Mouse (Mus musculus) liver, embryonic 13.5 days (tissue): ENCODE measurements around the gene Kcnq2. TPM values are rescaled to one million over a fixed set of nuclear protein-coding genes. Genes with fewer than 3 reads are reported as not detected.
A peak's percentile ranks its signal among the peaks of the same experiment; 100 is the strongest.

Source experiments
- ATAC-seq: fragments of 200-750 bp; cut with Nextera tagmentation; 2 replicates; pipeline ENCODE4 v1.8.0; 2017; ENCODE audit warnings: low read depth, mild to moderate bottlenecking, moderate number of reproducible peaks, moderate library complexity
- DNase-seq: peaks from one replicate; pipeline ENCODE4 v3.0.0; 2022
- H3K27ac ChIP-seq: fragments of 300-500 bp; sonication (generic); 2 replicates; pipeline ENCODE4 v1.5.1; 2015; ENCODE audit warnings: moderate library complexity, mild to moderate bottlenecking, inconsistent platforms
- H3K27me3 ChIP-seq: fragments of 300-500 bp; sonication (generic); 2 replicates; pipeline ENCODE4 v1.6.1; 2015; ENCODE audit warnings: mild to moderate bottlenecking, inconsistent platforms
- H3K36me3 ChIP-seq: fragments of 300-500 bp; sonication (generic); 2 replicates; pipeline ENCODE4 v1.6.1; 2015; ENCODE audit warnings: mild to moderate bottlenecking, inconsistent platforms
- H3K4me1 ChIP-seq: fragments of 300-500 bp; sonication (generic); replicated peaks from 2 replicates; pipeline ENCODE4 v1.6.1; 2015; ENCODE audit warnings: inconsistent platforms
- H3K4me2 ChIP-seq: fragments of 300-500 bp; sonication (generic); 2 replicates; pipeline ENCODE4 v1.6.1; 2015; ENCODE audit warnings: inconsistent platforms, mild to moderate bottlenecking, moderate library complexity
- H3K4me3 ChIP-seq: fragments of 300-500 bp; sonication (generic); replicated peaks from 2 replicates; pipeline ENCODE4 v1.5.1; 2015; ENCODE audit warnings: mild to moderate bottlenecking, inconsistent platforms
- H3K9ac ChIP-seq: fragments of 300-500 bp; sonication (generic); 2 replicates; pipeline ENCODE4 v1.6.1; 2015; ENCODE audit warnings: mild to moderate bottlenecking, inconsistent platforms
- H3K9me3 ChIP-seq: fragments of 300-500 bp; sonication (generic); replicated peaks from 2 replicates; pipeline ENCODE4 v1.6.1; 2016; ENCODE audit warnings: inconsistent platforms
- WGBS: fragments of 180-500 bp; shearing (Covaris S2); methylation state at CpG from one replicate; pipeline ENCODE4 v1.1.7; 2015; ENCODE audit not compliant: insufficient replicate concordance; 5-methylcytosine and 5-hydroxymethylcytosine counted together
- polyA plus RNA-seq: library from polyadenylated mRNA; unstranded; fragments of >200 nt; fragmentation: Nextera tagmentation; extraction: Ambion mirVana; gene quantifications from 2 replicates; pipeline ENCODE4 v1.2.1, GENCODE M21; 2015

The Kcnq2 gene
- polyA plus RNA-seq, 1 experiment from 2014 or later = 0.20 TPM

GRCm38 (mm10) chr2:181065827-181066226 lies 69.3 kb downstream of the Kcnq2 start:
- H3K36me3 ChIP-seq = no peaks in the 10 kb centered on the region
- DNase-seq (no peak), ATAC-seq (no peak)
- 0 out of 2 replicates have a peak, but pooled peaks cover 9% of the 10 kb centered on the region for H3K27me3 ChIP-seq
- WGBS = 38% methylated on average over 4 of the region's 4 CpGs
- no peak overlapping the region for H3K9ac ChIP-seq
- H3K9me3 ChIP-seq = no peaks in the 10 kb centered on the region
- no peak overlapping the region for H3K27ac ChIP-seq
- H3K4me1 ChIP-seq = no peaks in the 10 kb centered on the region
- H3K4me2 ChIP-seq = no peak overlapping the region
- H3K4me3 ChIP-seq = no peak overlapping the region

GRCm38 (mm10) chr2:181060127-181060526 lies 75.0 kb downstream of the Kcnq2 start:
- ATAC-seq = peak; percentile 41; the same call in 1 of the 2 replicates
- H3K4me3 ChIP-seq = no peak overlapping the region
- no peaks in the 10 kb centered on the region for H3K36me3 ChIP-seq
- H3K4me2 ChIP-seq = no peak overlapping the region
- H3K27me3 ChIP-seq = 0 out of 2 replicates have a peak, but pooled peaks cover 5% of the 10 kb centered on the region
- WGBS = 17% methylated on average over 5 of the region's 5 CpGs
- no peaks in the 10 kb centered on the region for H3K4me1 ChIP-seq
- no peaks in the 10 kb centered on the region for H3K9me3 ChIP-seq
- no peak overlapping the region for H3K27ac ChIP-seq
- no peak overlapping the region for H3K9ac ChIP-seq
- peak; percentile 29 for DNase-seq

GRCm38 (mm10) chr2:181058193-181058592 lies 76.9 kb downstream of the Kcnq2 start:
- Histone ChIP-seq H3K27me3 (0 out of 2 replicates have a peak, but pooled peaks cover 5% of the 10 kb centered on the region), H3K4me1 (no peaks in the 10 kb centered on the region), H3K9me3 (no peaks in the 10 kb centered on the region), H3K4me2 (no peak overlapping the region), H3K9ac (no peak overlapping the region), H3K27ac (no peak overlapping the region), H3K36me3 (no peaks in the 10 kb centered on the region), H3K4me3 (no peak overlapping the region)
- no peak for ATAC-seq
- WGBS = 29% methylated on average over 3 of the region's 3 CpGs
- DNase-seq = no peak

DNA sequence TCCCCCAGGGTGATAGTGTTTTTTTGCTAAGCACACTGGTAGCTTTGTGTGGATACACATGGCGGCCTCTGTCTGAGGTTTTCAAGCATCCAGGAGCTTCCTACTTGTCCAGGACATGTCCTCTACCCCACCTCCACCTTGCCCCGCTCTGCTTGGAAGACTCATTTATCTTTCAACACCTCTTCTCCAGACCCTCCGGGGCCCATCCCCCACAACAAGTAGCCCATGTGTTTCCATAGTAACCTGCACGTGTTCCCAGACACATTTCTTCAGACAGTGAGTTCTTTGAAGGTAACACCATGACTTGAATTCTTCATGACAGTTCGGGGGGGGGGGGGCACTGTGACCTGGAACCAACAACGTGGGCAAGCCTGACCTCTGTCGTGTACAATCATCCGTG lies 77.8 kb downstream of the Kcnq2 start:
- ATAC-seq = no peak

DNA sequence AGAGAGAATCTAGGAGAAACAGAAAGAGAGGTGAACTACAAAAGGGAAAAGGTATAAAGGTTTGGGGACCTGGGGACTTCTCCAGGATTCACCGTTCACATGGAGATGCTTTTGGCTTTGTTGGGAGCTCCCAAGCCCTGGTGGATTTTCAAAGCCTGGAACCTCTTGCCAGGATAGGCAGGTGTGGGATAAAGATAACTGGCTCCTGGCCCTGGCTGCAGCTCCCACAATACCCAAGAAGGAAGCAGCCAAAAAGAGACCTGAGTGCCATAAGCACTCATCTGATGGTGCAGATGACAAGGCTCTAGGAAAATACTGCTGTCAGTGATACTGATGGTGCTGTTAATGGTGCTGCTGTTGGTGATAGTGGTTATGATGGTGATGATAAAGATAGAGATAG lies 82.9 kb downstream of the Kcnq2 start:
- Histone ChIP-seq H3K27me3 (0 out of 2 replicates have a peak, but pooled peaks cover 9% of the 10 kb centered on the region), H3K36me3 (no peaks in the 10 kb centered on the region), H3K9me3 (no peaks in the 10 kb centered on the region), H3K9ac (no peak overlapping the region), H3K4me1 (no peaks in the 10 kb centered on the region), H3K4me3 (no peak overlapping the region), H3K27ac (no peak overlapping the region), H3K4me2 (no peak overlapping the region)
- no peak for DNase-seq
- WGBS = 57% methylated on average over 1 of the region's 1 CpGs
- no peak for ATAC-seq

More for the DNA sequence above, 77.8 kb downstream of the Kcnq2 start:
- Histone ChIP-seq H3K27me3 (0 out of 2 replicates have a peak, but pooled peaks cover 5% of the 10 kb centered on the region), H3K9ac (no peak overlapping the region), H3K27ac (no peak overlapping the region), H3K9me3 (no peaks in the 10 kb centered on the region), H3K36me3 (no peaks in the 10 kb centered on the region), H3K4me3 (no peak overlapping the region), H3K4me2 (no peak overlapping the region), H3K4me1 (no peaks in the 10 kb centered on the region)
- WGBS = 45% methylated on average over 8 of the region's 8 CpGs
- DNase-seq = no peak

DNA sequence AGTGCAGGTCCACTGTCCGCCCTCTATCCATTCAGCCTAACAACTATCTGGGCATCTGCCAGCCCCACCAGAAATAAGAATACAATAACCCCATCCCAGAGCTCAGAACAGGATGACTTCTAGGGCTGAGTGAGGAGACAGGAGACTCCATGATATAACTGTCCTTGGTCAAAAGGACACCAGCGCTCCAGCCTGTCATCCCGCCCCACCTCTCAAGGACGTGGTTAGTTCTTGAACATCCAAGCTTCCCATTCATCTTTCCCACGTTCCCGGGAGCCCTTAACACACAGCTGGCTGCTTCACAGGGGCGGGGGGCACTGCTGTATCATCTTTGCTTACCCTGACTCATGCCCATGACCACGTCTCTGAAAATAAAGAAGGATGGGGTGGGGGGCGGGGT lies 86.1 kb downstream of the Kcnq2 start:
- ATAC-seq (no peak), DNase-seq (no peak)
- Histone ChIP-seq H3K9me3 (no peaks in the 10 kb centered on the region), H3K4me1 (no peaks in the 10 kb centered on the region), H3K27me3 (0 out of 2 replicates have a peak, but pooled peaks cover 4% of the 10 kb centered on the region), H3K9ac (no peak overlapping the region), H3K4me2 (no peak overlapping the region), H3K4me3 (no peak overlapping the region), H3K36me3 (no peaks in the 10 kb centered on the region), H3K27ac (no peak overlapping the region)
- WGBS = 51% methylated on average over 9 of the region's 9 CpGs

DNA sequence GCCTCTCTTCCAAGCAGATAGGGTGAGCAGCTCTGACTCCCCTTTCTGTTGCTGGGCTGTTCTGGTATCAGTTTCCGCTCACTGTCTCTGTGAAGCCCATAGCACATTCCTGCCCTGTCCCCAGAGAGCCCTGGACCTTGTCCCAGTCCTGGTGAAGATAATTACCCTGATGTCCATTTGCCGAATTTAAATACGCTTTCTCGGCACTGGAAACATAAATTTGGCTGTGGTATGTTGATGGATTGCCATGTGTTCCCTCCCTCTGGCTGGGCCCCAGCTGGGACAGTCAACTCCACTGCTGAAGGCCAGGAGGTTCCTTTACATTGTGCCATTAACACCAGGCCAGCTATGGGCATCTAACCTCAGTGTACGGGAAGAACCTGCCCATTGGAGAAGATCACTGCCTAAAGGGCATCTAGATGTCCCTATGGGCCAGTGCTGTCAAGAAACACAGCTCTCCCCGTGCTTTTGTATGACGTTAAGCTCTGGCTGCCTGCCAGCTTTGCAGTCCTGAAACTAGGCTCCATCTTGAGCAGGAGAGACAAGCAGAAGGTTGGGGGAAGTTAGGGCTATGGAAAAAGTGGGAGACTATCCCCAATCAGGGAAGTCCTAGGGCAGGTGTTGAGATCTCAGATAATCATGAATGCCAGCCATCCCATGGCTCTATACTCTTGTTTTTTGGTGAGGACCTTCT lies 86.7 kb downstream of the Kcnq2 start:
- 59% methylated on average over 7 of the region's 7 CpGs for WGBS
- Histone ChIP-seq H3K4me3 (no peak overlapping the region), H3K27ac (no peak overlapping the region), H3K9me3 (no peaks in the 10 kb centered on the region), H3K4me1 (no peaks in the 10 kb centered on the region), H3K36me3 (no peaks in the 10 kb centered on the region), H3K9ac (no peak overlapping the region), H3K4me2 (no peak overlapping the region), H3K27me3 (0 out of 2 replicates have a peak, but pooled peaks cover 4% of the 10 kb centered on the region)
- ATAC-seq (no peak), DNase-seq (no peak)

DNA sequence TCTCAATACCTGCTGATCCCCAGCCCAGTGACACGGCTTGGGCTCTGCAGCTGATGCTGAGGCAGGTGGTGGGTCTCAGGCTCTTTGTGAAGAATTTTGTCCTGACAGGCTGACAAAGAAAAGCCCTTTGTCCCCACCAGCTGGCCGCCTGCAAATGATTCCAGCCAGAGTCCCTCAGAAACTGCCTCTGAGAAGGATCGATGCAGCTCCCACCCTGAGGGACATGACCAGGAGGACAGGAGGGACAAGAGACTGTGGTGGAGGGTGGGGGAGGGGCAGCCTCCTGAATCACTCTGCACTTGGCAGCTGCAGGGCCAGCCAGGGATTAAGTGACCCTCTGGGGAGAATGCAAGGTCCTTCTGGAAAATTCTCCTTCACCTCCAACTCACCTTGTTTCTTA lies 91.1 kb downstream of the Kcnq2 start:
- no peaks in the 10 kb centered on the region for H3K9me3 ChIP-seq
- WGBS = 29% methylated on average over 3 of the region's 3 CpGs
- H3K4me3 ChIP-seq = no peak overlapping the region
- peak overlapping the region; percentile 2; the same call in 1 of the 2 replicates for H3K27ac ChIP-seq
- no peaks in the 10 kb centered on the region for H3K36me3 ChIP-seq
- H3K9ac ChIP-seq = no peak overlapping the region
- 0 out of 2 replicates have a peak, but pooled peaks cover 3% of the 10 kb centered on the region for H3K4me1 ChIP-seq
- no peak for ATAC-seq
- H3K4me2 ChIP-seq = no peak overlapping the region
- H3K27me3 ChIP-seq = peaks cover 36% of the 10 kb centered on the region
- DNase-seq = no peak

DNA sequence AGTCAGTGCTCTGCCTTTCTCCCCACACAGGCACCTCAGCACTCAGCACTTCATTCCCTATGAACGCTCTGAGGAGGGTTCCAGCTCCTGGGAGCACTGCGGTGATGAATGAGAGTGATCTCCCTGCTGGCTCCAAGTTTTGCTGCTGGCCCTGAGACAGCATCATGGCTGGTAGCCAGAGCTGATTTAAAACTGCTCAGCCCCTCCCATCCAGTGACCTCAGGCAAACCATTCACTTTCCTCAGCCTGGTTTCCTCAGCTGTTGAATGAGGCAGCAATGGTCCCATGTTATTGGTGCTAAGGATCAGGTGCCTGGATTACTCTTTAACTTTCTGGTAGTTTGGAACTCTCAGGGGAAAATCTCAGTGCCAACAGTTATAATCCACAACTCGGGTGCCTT lies 91.7 kb downstream of the Kcnq2 start, which contains the start of gene Chrna4:
Gene Chrna4, minus strand, starts transcription at position 110 of the 400 bp plus-strand sequence.
- H3K4me1 ChIP-seq = 0 out of 2 replicates have a peak, but pooled peaks cover 3% of the 10 kb centered on the region
- H3K9me3 ChIP-seq = no peaks in the 10 kb centered on the region
- WGBS = 44% methylated on average over 3 of the region's 3 CpGs
- H3K4me3 ChIP-seq = no peak within 1 kb of the TSS
- no peak for DNase-seq
- H3K27ac ChIP-seq = peak within 1 kb of the TSS; percentile 2; the same call in 1 of the 2 replicates
- no peak within 1 kb of the TSS for H3K4me2 ChIP-seq
- H3K9ac ChIP-seq = no peak within 1 kb of the TSS
- H3K36me3 ChIP-seq = no peaks in the 10 kb centered on the region
- peak; percentile 32; the same call in 1 of the 2 replicates for ATAC-seq
- H3K27me3 ChIP-seq = peaks cover 41% of the 10 kb centered on the region

DNA sequence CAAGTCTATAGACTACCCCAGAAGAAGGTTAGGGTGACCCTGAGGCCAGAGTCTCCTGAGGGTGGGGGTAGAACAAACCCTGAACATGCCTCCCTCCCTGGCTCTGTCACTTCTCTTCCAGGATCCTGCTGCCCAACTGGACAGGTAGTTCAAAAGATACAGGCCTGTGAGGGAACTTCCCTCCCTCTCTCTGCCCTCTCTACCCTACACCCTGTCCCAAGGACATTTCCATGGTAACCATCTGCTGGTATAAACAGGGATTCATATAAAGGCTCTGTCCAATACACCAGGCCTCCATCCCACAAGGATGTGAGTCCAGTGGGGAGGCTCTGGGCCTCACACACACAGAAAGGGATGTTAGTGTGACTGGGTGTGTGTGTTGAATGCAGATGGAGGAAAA lies 92.7 kb downstream of the Kcnq2 start:
- Histone ChIP-seq H3K4me1 (0 out of 2 replicates have a peak, but pooled peaks cover 3% of the 10 kb centered on the region), H3K9ac (no peak overlapping the region), H3K27ac (no peak overlapping the region), H3K9me3 (no peaks in the 10 kb centered on the region), H3K27me3 (peaks cover 52% of the 10 kb centered on the region), H3K36me3 (no peaks in the 10 kb centered on the region), H3K4me3 (no peak overlapping the region), H3K4me2 (no peak overlapping the region)
- ATAC-seq (no peak), DNase-seq (no peak)

- DNase-seq (no peak), ATAC-seq (no peak)
- peaks cover 56% of the 10 kb centered on the region for H3K27me3 ChIP-seq
- H3K4me2 ChIP-seq = no peak overlapping the region
- H3K4me3 ChIP-seq = no peak overlapping the region
- H3K36me3 ChIP-seq = no peaks in the 10 kb centered on the region
- WGBS = 11% methylated on average over 7 of the region's 7 CpGs
- no peak overlapping the region for H3K9ac ChIP-seq
- H3K4me1 ChIP-seq = 0 out of 2 replicates have a peak, but pooled peaks cover 3% of the 10 kb centered on the region
- H3K27ac ChIP-seq = no peak overlapping the region
- no peaks in the 10 kb centered on the region for H3K9me3 ChIP-seq
Measured at GRCm38 (mm10) chr2:181041941-181042340, 93.2 kb downstream of the Kcnq2 start.

DNA sequence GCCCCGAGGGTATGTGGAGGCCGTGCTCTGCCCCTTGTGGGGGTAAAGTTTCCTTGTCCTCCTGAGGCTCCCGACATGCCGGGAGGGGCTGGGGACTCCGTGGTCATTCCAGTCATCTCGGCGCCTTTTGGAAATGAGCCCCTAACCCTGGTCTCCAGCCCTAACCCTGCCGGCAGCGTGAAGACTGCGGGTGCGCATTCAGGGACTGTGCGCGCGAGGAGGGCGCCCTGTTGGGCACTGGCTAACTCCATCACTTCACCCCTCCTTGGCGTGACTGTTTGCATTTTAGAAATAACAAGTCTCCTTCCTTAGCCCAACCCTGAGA lies 95.8 kb downstream of the Kcnq2 start:
- H3K27ac ChIP-seq = no peak overlapping the region
- 0 out of 2 replicates have a peak, but pooled peaks cover 3% of the 10 kb centered on the region for H3K4me1 ChIP-seq
- no peak for DNase-seq
- no peak for ATAC-seq
- H3K36me3 ChIP-seq = no peaks in the 10 kb centered on the region
- no peaks in the 10 kb centered on the region for H3K9me3 ChIP-seq
- H3K27me3 ChIP-seq = peaks cover 74% of the 10 kb centered on the region
- no peak overlapping the region for H3K9ac ChIP-seq
- 2% methylated on average over 16 of the region's 16 CpGs for WGBS
- peak overlapping the region; percentile 46 for H3K4me3 ChIP-seq
- peak overlapping the region; percentile 62 for H3K4me2 ChIP-seq
